Mouse (Mus musculus): ENCODE results near the gene Ceacam3. TPM values are rescaled to one million over a fixed set of nuclear protein-coding genes. Genes with fewer than 3 reads are reported as not detected.
"Not testable (repeated sequence)": the region's sequence is repeated elsewhere in the genome, so short reads cannot be mapped to it uniquely, and the experiment has no call there.

Gene Ceacam3
- polyA plus RNA-seq (2014; fragmentation: Nextera tagmentation; extraction: Ambion mirVana) = not detected in 2 replicates

GRCm38 (mm10) chr7:17149931-17150330, at the start of gene Ceacam3:
Ceacam3 (plus strand) TSS chr7:17150282.
- Histone ChIP-seq H3K9ac (ENCODE audit: low read length) (no peak within 1 kb of the TSS), H3K4me1 (ENCODE audit: control insufficient read depth, insufficient read depth, low read length) (no peaks in the 10 kb centered on the region), H3K9me3 (ENCODE audit: control insufficient read depth, low read length) (peaks cover 5% of the 10 kb centered on the region; the same call in 1 of the 2 replicates), H3K27ac (ENCODE audit: low read depth, low read length) (no peak within 1 kb of the TSS), H3K4me3 (ENCODE audit: low read depth, low read length) (no peak within 1 kb of the TSS), H3K4me2 (no peak within 1 kb of the TSS), H3K36me3 (ENCODE audit: control insufficient read depth, insufficient read depth, low read length) (no peaks in the 10 kb centered on the region), H3K27me3 (ENCODE audit: control insufficient read depth, insufficient read depth, low read length) (no peaks in the 10 kb centered on the region)
- ATAC-seq (ENCODE audit: low FRiP score) (no peak), DNase-seq (ENCODE audit: low spot score, missing footprints) (no peak)
- 96% methylated on average over 2 of the region's 2 CpGs for WGBS

- not testable (repeated sequence) for ATAC-seq (ENCODE audit: low FRiP score)
- 88% methylated on average over 13 of the region's 13 CpGs for WGBS
These were observed 48.5 kb upstream of the Ceacam3 start for GRCm38 (mm10) chr7:17101631-17102030.

GRCm38 (mm10) chr7:17135307-17135706, 14.8 kb upstream of the Ceacam3 start:
- no peak overlapping the region for H3K9ac ChIP-seq (ENCODE audit: low read length)
- WGBS = 77% methylated on average over 1 of the region's 1 CpGs

More at GRCm38 (mm10) chr7:17101631-17102030, 48.5 kb upstream of the Ceacam3 start:
- H3K4me2 ChIP-seq; H3K4me3 ChIP-seq (ENCODE audit: low read depth, low read length); H3K36me3 ChIP-seq (ENCODE audit: control insufficient read depth, insufficient read depth, low read length); H3K9ac ChIP-seq (ENCODE audit: low read length); H3K27ac ChIP-seq (ENCODE audit: low read depth, low read length); DNase-seq (ENCODE audit: low spot score, missing footprints); H3K4me1 ChIP-seq (ENCODE audit: control insufficient read depth, insufficient read depth, low read length); H3K9me3 ChIP-seq (ENCODE audit: control insufficient read depth, low read length); H3K27me3 ChIP-seq (ENCODE audit: control insufficient read depth, insufficient read depth, low read length): not testable (repeated sequence)

GRCm38 (mm10) chr7:17155634-17156033, 5.6 kb downstream of the Ceacam3 start:
- Histone ChIP-seq H3K36me3 (ENCODE audit: control insufficient read depth, insufficient read depth, low read length) (no peaks in the 10 kb centered on the region), H3K4me1 (ENCODE audit: control insufficient read depth, insufficient read depth, low read length) (no peaks in the 10 kb centered on the region), H3K27ac (ENCODE audit: low read depth, low read length) (no peak overlapping the region), H3K4me3 (ENCODE audit: low read depth, low read length) (no peak overlapping the region), H3K9ac (ENCODE audit: low read length) (no peak overlapping the region), H3K9me3 (ENCODE audit: control insufficient read depth, low read length) (peaks cover 9% of the 10 kb centered on the region), H3K27me3 (ENCODE audit: control insufficient read depth, insufficient read depth, low read length) (no peaks in the 10 kb centered on the region), H3K4me2 (no peak overlapping the region)
- WGBS = 44% methylated on average over 2 of the region's 2 CpGs
- ATAC-seq (ENCODE audit: low FRiP score) (no peak), DNase-seq (ENCODE audit: low spot score, missing footprints) (no peak)

More at GRCm38 (mm10) chr7:17135307-17135706, 14.8 kb upstream of the Ceacam3 start:
- ATAC-seq (ENCODE audit: low FRiP score) = no peak
- H3K4me2 ChIP-seq = no peak overlapping the region
- DNase-seq (ENCODE audit: low spot score, missing footprints) = no peak
- H3K27me3 ChIP-seq (ENCODE audit: control insufficient read depth, insufficient read depth, low read length) = no peaks in the 10 kb centered on the region
- no peaks in the 10 kb centered on the region for H3K4me1 ChIP-seq (ENCODE audit: control insufficient read depth, insufficient read depth, low read length)
- H3K4me3 ChIP-seq (ENCODE audit: low read depth, low read length) = no peak overlapping the region
- no peaks in the 10 kb centered on the region for H3K9me3 ChIP-seq (ENCODE audit: control insufficient read depth, low read length)
- H3K36me3 ChIP-seq (ENCODE audit: control insufficient read depth, insufficient read depth, low read length) = no peaks in the 10 kb centered on the region
- H3K27ac ChIP-seq (ENCODE audit: low read depth, low read length) = no peak overlapping the region

- no peak for ATAC-seq (ENCODE audit: low FRiP score)
- no peak overlapping the region for H3K9ac ChIP-seq (ENCODE audit: low read length)
- 66% methylated on average over 3 of the region's 3 CpGs for WGBS
These were observed 7.0 kb downstream of the Ceacam3 start for GRCm38 (mm10) chr7:17156885-17157677.

GRCm38 (mm10) chr7:17159011-17159410, 8.9 kb downstream of the Ceacam3 start:
- 86% methylated on average over 7 of the region's 7 CpGs for WGBS
- no peaks in the 10 kb centered on the region for H3K4me1 ChIP-seq (ENCODE audit: control insufficient read depth, insufficient read depth, low read length)
- peaks cover 13% of the 10 kb centered on the region for H3K9me3 ChIP-seq (ENCODE audit: control insufficient read depth, low read length)
- DNase-seq (ENCODE audit: low spot score, missing footprints) = no peak
- H3K9ac ChIP-seq (ENCODE audit: low read length) = no peak overlapping the region
- no peak overlapping the region for H3K27ac ChIP-seq (ENCODE audit: low read depth, low read length)
- no peak overlapping the region for H3K4me3 ChIP-seq (ENCODE audit: low read depth, low read length)
- H3K4me2 ChIP-seq = no peak overlapping the region
- ATAC-seq (ENCODE audit: low FRiP score) = no peak
- no peaks in the 10 kb centered on the region for H3K27me3 ChIP-seq (ENCODE audit: control insufficient read depth, insufficient read depth, low read length)
- H3K36me3 ChIP-seq (ENCODE audit: control insufficient read depth, insufficient read depth, low read length) = no peaks in the 10 kb centered on the region

More at GRCm38 (mm10) chr7:17156885-17157677, 7.0 kb downstream of the Ceacam3 start:
- H3K36me3 ChIP-seq (ENCODE audit: control insufficient read depth, insufficient read depth, low read length) = no peaks in the 10 kb centered on the region
- H3K27ac ChIP-seq (ENCODE audit: low read depth, low read length) = no peak overlapping the region
- no peaks in the 10 kb centered on the region for H3K27me3 ChIP-seq (ENCODE audit: control insufficient read depth, insufficient read depth, low read length)
- no peak for DNase-seq (ENCODE audit: low spot score, missing footprints)
- H3K4me1 ChIP-seq (ENCODE audit: control insufficient read depth, insufficient read depth, low read length) = no peaks in the 10 kb centered on the region
- H3K9me3 ChIP-seq (ENCODE audit: control insufficient read depth, low read length) = peaks cover 13% of the 10 kb centered on the region
- H3K4me3 ChIP-seq (ENCODE audit: low read depth, low read length) = no peak overlapping the region
- no peak overlapping the region for H3K4me2 ChIP-seq

- ATAC-seq (ENCODE audit: low FRiP score) (no peak), DNase-seq (ENCODE audit: low spot score, missing footprints) (no peak)
- Histone ChIP-seq H3K4me3 (ENCODE audit: low read depth, low read length) (no peak overlapping the region), H3K9ac (ENCODE audit: low read length) (no peak overlapping the region), H3K9me3 (ENCODE audit: control insufficient read depth, low read length) (peaks cover 6% of the 10 kb centered on the region), H3K36me3 (ENCODE audit: control insufficient read depth, insufficient read depth, low read length) (no peaks in the 10 kb centered on the region), H3K4me1 (ENCODE audit: control insufficient read depth, insufficient read depth, low read length) (no peaks in the 10 kb centered on the region), H3K27ac (ENCODE audit: low read depth, low read length) (no peak overlapping the region), H3K4me2 (no peak overlapping the region), H3K27me3 (ENCODE audit: control insufficient read depth, insufficient read depth, low read length) (no peaks in the 10 kb centered on the region)
- 90% methylated on average over 4 of the region's 4 CpGs for WGBS
These were observed 21.7 kb downstream of the Ceacam3 start for GRCm38 (mm10) chr7:17171827-17172226.

GRCm38 (mm10) chr7:17203177-17203576, 53.1 kb downstream of the Ceacam3 start, which contains the start of gene Psg29:
Psg29 (plus strand) TSS chr7:17203477.
- Histone ChIP-seq H3K4me3 (ENCODE audit: low read depth, low read length) (no peak within 1 kb of the TSS), H3K9ac (ENCODE audit: low read length) (no peak within 1 kb of the TSS), H3K27ac (ENCODE audit: low read depth, low read length) (no peak within 1 kb of the TSS), H3K4me1 (ENCODE audit: control insufficient read depth, insufficient read depth, low read length) (no peaks in the 10 kb centered on the region), H3K36me3 (ENCODE audit: control insufficient read depth, insufficient read depth, low read length) (no peaks in the 10 kb centered on the region), H3K27me3 (ENCODE audit: control insufficient read depth, insufficient read depth, low read length) (no peaks in the 10 kb centered on the region), H3K9me3 (ENCODE audit: control insufficient read depth, low read length) (peaks cover 27% of the 10 kb centered on the region; the same call in 1 of the 2 replicates), H3K4me2 (no peak within 1 kb of the TSS)
- DNase-seq (ENCODE audit: low spot score, missing footprints) (no peak), ATAC-seq (ENCODE audit: low FRiP score) (no peak)

GRCm38 (mm10) chr7:17205530-17206184, 55.6 kb downstream of the Ceacam3 start:
- Histone ChIP-seq H3K4me2 (no peak overlapping the region), H3K4me3 (ENCODE audit: low read depth, low read length) (no peak overlapping the region), H3K9ac (ENCODE audit: low read length) (no peak overlapping the region), H3K27me3 (ENCODE audit: control insufficient read depth, insufficient read depth, low read length) (no peaks in the 10 kb centered on the region), H3K36me3 (ENCODE audit: control insufficient read depth, insufficient read depth, low read length) (no peaks in the 10 kb centered on the region), H3K9me3 (ENCODE audit: control insufficient read depth, low read length) (peaks cover 38% of the 10 kb centered on the region; the same call in 1 of the 2 replicates), H3K27ac (ENCODE audit: low read depth, low read length) (no peak overlapping the region), H3K4me1 (ENCODE audit: control insufficient read depth, insufficient read depth, low read length) (no peaks in the 10 kb centered on the region)
- DNase-seq (ENCODE audit: low spot score, missing footprints) = no peak
- ATAC-seq (ENCODE audit: low FRiP score) = no peak
- 66% methylated on average over 3 of the region's 3 CpGs for WGBS
